Mouse (Mus musculus) liver, adult 2 months (tissue): ENCODE results near the gene Glra4.

Experiments
- CTCF ChIP-seq: fragments of 200-500 bp; IDR thresholded peaks from 2 replicates; pipeline ENCODE4 v1.5.1; 2011; ENCODE audit warnings: low read depth, low read length, control low read depth
- POLR2A ChIP-seq: fragments of 200-500 bp; IDR thresholded peaks from 2 replicates; pipeline ENCODE4 v1.6.1; 2011; ENCODE audit warnings: low read length, control low read depth; ENCODE audit not compliant: insufficient read depth; ENCODE audit errors: extremely low read depth

GRCm38 (mm10) chrX:136749329-136749728, 30.6 kb downstream of the Glra4 start:
- TF ChIP-seq CTCF = no peak
- no peak for TF ChIP-seq POLR2A
